ENCODE assay signal across 9 mouse cellular contexts in the genomic region with DNA sequence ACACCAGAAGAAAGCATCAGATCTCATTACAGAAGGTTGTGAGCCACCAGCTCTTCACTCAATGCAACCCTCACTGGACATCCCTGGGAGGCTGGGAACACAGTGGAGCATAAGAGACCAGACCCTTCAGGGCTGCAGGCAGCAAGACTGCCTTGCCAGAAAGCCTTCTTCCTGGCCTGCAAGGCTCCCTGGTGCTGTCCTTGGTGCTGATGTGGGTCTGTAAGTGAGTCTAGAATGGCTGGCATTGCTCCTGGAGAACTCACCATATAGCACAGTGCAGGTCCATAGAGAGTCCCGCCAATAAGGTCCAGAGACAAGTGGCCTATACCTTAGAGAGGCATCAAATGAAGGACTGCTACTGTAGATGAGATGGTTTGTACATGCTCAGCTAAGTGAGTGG. TPM values are rescaled to one million over a fixed set of nuclear protein-coding genes. Genes with fewer than 3 reads are reported as not detected.
DNase-seq lines count a peak whose midpoint lies in the region; TF ChIP-seq lines count a peak whose summit lies in the region.
"Had no signal": no experiment of that assay in that cellular context is flagged by ENCODE, and none has a peak within 500 bp of the region (broad histone marks: within the 10 kb centered on the region; RNA-seq: fewer than 3 reads in every experiment).

No protein-coding gene starts in this region.

- no peaks in the 10 kb centered on the region for H3K4me1 ChIP-seq in limb, embryonic 10.5 days

- TF ChIP-seq CTCF in gastrocnemius, adult 2 months (IDR thresholded peaks at IDR 0.05) = no peak

- 32% methylated on average over 1 of the region's 1 CpGs for WGBS in limb, embryonic 10.5 days

- H3K27ac ChIP-seq in gastrocnemius, adult 2 months = no peak overlapping the region
- H3K27ac ChIP-seq in limb, embryonic 10.5 days = no peak overlapping the region

- intact Hi-C loops in gastrocnemius, postnatal 14 days (cut with DNase I; ENCODE audit: low total_unique reads) = loop anchor here (10.0 kb wide), 1 partner anchor 185 kb away; no protein-coding TSS in a partner anchor
- intact Hi-C loops in gastrocnemius, adult 2 months (cut with DNase I) = loop anchor here (5.0 kb wide), 1 partner anchor 177 kb away; no protein-coding TSS in a partner anchor
- intact Hi-C loops in left cerebral cortex, postnatal 10 days (cut with DNase I) = no loop called here

- no peaks in the 10 kb centered on the region for H3K36me3 ChIP-seq in limb, embryonic 10.5 days

- no peak overlapping the region for H3K4me3 ChIP-seq in gastrocnemius, adult 2 months
- H3K4me3 ChIP-seq in limb, embryonic 10.5 days = no peak overlapping the region

- no peaks in the 10 kb centered on the region for H3K27me3 ChIP-seq in limb, embryonic 10.5 days (ENCODE audit: low read depth, poor library complexity, severe bottlenecking)

- peak; percentile 19 for DNase-seq in gastrocnemius, postnatal 14 days
- DNase-seq in gastrocnemius, adult 2 months = no peak
- peak; percentile 77 for DNase-seq in 416B (ENCODE audit: low read depth)
- DNase-seq in c-Kit-positive CD71-negative TER-119-negative erythroid progenitor cells, embryonic 14.5 days (ENCODE audit: low read depth) = peak; percentile 75
- DNase-seq in limb, embryonic 10.5 days (ENCODE audit: low spot score) = peak; percentile 79
- peak; percentile 49 to 55 for DNase-seq in thymus, postnatal 36 days
- no peak for DNase-seq in layer of hippocampus, postnatal 25 days (ENCODE audit: extremely low spot score in 1 of 2, low spot score in 1 of 2)
- no peak for DNase-seq in left cerebral cortex, postnatal 10 days (ENCODE audit: extremely low spot score in 1 of 2, low spot score in 2 of 2)

- H3K9me3 ChIP-seq in limb, embryonic 10.5 days (replicated peaks) = no peaks in the 10 kb centered on the region

RNA-seq across cellular contexts. Expression of a gene that starts 11.2 kb away (rescaled TPM):
- 1 to 10 TPM; 2.1 to 3.1 TPM for total RNA-seq in gastrocnemius, postnatal 14 days (2021)
- 1 to 10 TPM; 2.6 to 3.3 TPM for total RNA-seq in gastrocnemius, adult 2 months (2021)
- polyA plus RNA-seq in limb, embryonic 10.5 days (2016; fragmentation: Nextera tagmentation; extraction: Ambion mirVana) = 1.7 and 2.1 TPM in 2 replicates
- 10 to 100 TPM; 12.5 to 17.3 TPM for total RNA-seq in layer of hippocampus, postnatal 25 days (2021)
- 10 to 100 TPM; 11.8 to 12.2 TPM for total RNA-seq in left cerebral cortex, postnatal 10 days (2021)

RNA-seq across cellular contexts. Expression of a gene that starts 16.1 kb away (rescaled TPM):
- not detected for total RNA-seq in gastrocnemius, postnatal 14 days (2021)
- total RNA-seq in gastrocnemius, adult 2 months (2021) = not detected
- polyA plus RNA-seq in limb, embryonic 10.5 days (2016; fragmentation: Nextera tagmentation; extraction: Ambion mirVana) = not detected in 2 replicates
- under 1 TPM; 0.27 to 0.42 TPM for total RNA-seq in layer of hippocampus, postnatal 25 days (2021)
- 1 to 10 TPM; 1.0 to 1.6 TPM for total RNA-seq in left cerebral cortex, postnatal 10 days (2021)
- total RNA-seq: heart, postnatal 36 days had no signal

RNA-seq across cellular contexts. Expression of a gene that starts 38.8 kb away (rescaled TPM):
- 10 to 100 TPM; 44.2 to 45.0 TPM for total RNA-seq in gastrocnemius, postnatal 14 days (2021)
- 10 to 100 TPM; 45.0 to 51.2 TPM for total RNA-seq in gastrocnemius, adult 2 months (2021)
- 10.6 and 11.4 TPM in 2 replicates for polyA plus RNA-seq in limb, embryonic 10.5 days (2016; fragmentation: Nextera tagmentation; extraction: Ambion mirVana)
- total RNA-seq in layer of hippocampus, postnatal 25 days (2021) = 100 to 1,000 TPM; 126 to 135 TPM
- total RNA-seq in left cerebral cortex, postnatal 10 days (2021) = 100 to 1,000 TPM; 107 to 111 TPM

Comparison
In these comparisons a context has a peak if more than half of its experiments do, and no peak if none do; other contexts are left out.
1. DNase-seq: peak in gastrocnemius, postnatal 14 days (single experiment), 416B (single experiment), c-Kit-positive CD71-negative TER-119-negative erythroid progenitor cells, embryonic 14.5 days (single experiment), limb, embryonic 10.5 days (single experiment) and thymus, postnatal 36 days (2 of 2); none in gastrocnemius, adult 2 months (single experiment), layer of hippocampus, postnatal 25 days (0 of 2) and left cerebral cortex, postnatal 10 days (0 of 2).